Mouse (Mus musculus) left cerebral cortex, adult 18-20 months (tissue): ENCODE data around the gene Taf1b. TPM values are rescaled to one million over a fixed set of nuclear protein-coding genes. Genes with fewer than 3 reads are reported as not detected.
"Not testable (repeated sequence)": the region's sequence is repeated elsewhere in the genome, so short reads cannot be mapped to it uniquely, and the experiment has no call there.

Experiments
- DNase-seq, 2 experiments: peaks; one replicate each; pipeline ENCODE4 v3.0.0; 2021 to 2022; ENCODE audit warnings: low spot score in 2 of 2, mixed read lengths in 1 of 2
- long read RNA-seq, 2 experiments: library from polyadenylated mRNA; stranded (forward); transcript quantifications; one replicate each; pipeline ENCODE4 v2.0.0; 2021
- total RNA-seq, 2 experiments: library from RNA; stranded (reverse); gene quantifications; 2 replicates each; pipeline ENCODE4 v1.2.3; 2021

Gene Taf1b
- total RNA-seq = 10 to 100 TPM; 28.3 to 29.6 TPM
- long read RNA-seq, experiment 1, transcript Taf1b-201 (15 exons, 2,209 nt) = major isoform, 14 of 32 reads
- long read RNA-seq, experiment 1, transcript Taf1b-202 (14 exons, 1,840 nt) = minor isoform, 9 of 32 reads
- long read RNA-seq, experiment 1, partial matches to known transcripts = 7 of 32 reads
- long read RNA-seq, experiment 1, other reads (novel, unspliced or antisense) = 2 of 32 reads
- long read RNA-seq, experiment 2, transcript Taf1b-202 (14 exons, 1,840 nt) = minor isoform, 6 of 23 reads
- long read RNA-seq, experiment 2, transcript Taf1b-201 (15 exons, 2,209 nt) = major isoform, 10 of 23 reads
- long read RNA-seq, experiment 2, partial matches to known transcripts = 4 of 23 reads
- long read RNA-seq, experiment 2, other reads (novel, unspliced or antisense) = 3 of 23 reads

GRCm38 (mm10) chr12:24498150-24498840 lies at the start of gene Taf1b:
Gene Taf1b (plus strand): TSS chr12:24498359.
- DNase-seq = peak; percentile 81 to 89

GRCm38 (mm10) chr12:24460406-24460805 lies 37.8 kb upstream of the Taf1b start:
- DNase-seq = no peak

- DNase-seq = not testable (repeated sequence)
These were observed 36.0 kb upstream of the Taf1b start for GRCm38 (mm10) chr12:24462121-24462520.

- peak in 1 of 2 experiments; percentile 7 for DNase-seq
These were observed 34.7 kb upstream of the Taf1b start for GRCm38 (mm10) chr12:24463490-24463889.

- DNase-seq = no peak
These were observed 29.2 kb upstream of the Taf1b start for GRCm38 (mm10) chr12:24468966-24469365.

GRCm38 (mm10) chr12:24470943-24471342 lies 27.2 kb upstream of the Taf1b start:
- DNase-seq = peak; percentile 40 to 47

GRCm38 (mm10) chr12:24473221-24473620 lies 24.9 kb upstream of the Taf1b start:
- DNase-seq = no peak

- DNase-seq = no peak
These were observed 13.2 kb upstream of the Taf1b start for GRCm38 (mm10) chr12:24484930-24485329.

GRCm38 (mm10) chr12:24486882-24487281 lies 11.3 kb upstream of the Taf1b start:
- no peak for DNase-seq

- DNase-seq = not testable (repeated sequence)
These were observed 5.7 kb upstream of the Taf1b start for GRCm38 (mm10) chr12:24492507-24492906.

- DNase-seq = no peak
These were observed 5.1 kb upstream of the Taf1b start for GRCm38 (mm10) chr12:24493011-24493410.

- DNase-seq = no peak
These were observed 4.7 kb upstream of the Taf1b start for GRCm38 (mm10) chr12:24493412-24493811.

GRCm38 (mm10) chr12:24494791-24495190 lies 3.4 kb upstream of the Taf1b start:
- not testable (repeated sequence) for DNase-seq

GRCm38 (mm10) chr12:24498841-24499485 lies 804 bp downstream of the Taf1b start:
- DNase-seq = not testable (repeated sequence)

GRCm38 (mm10) chr12:24517118-24517517 lies 19.0 kb downstream of the Taf1b start:
- DNase-seq = no peak

- no peak for DNase-seq
These were observed 22.9 kb downstream of the Taf1b start for GRCm38 (mm10) chr12:24521076-24521475.

- not testable (repeated sequence) for DNase-seq
These were observed 26.9 kb downstream of the Taf1b start for GRCm38 (mm10) chr12:24525065-24525464.

GRCm38 (mm10) chr12:24536390-24536789 lies 38.2 kb downstream of the Taf1b start:
- DNase-seq = no peak

GRCm38 (mm10) chr12:24537201-24537600 lies 39.0 kb downstream of the Taf1b start:
- DNase-seq = no peak

GRCm38 (mm10) chr12:24537965-24538364 lies 39.8 kb downstream of the Taf1b start:
- DNase-seq = peak; percentile 50 to 64

- peak in 1 of 2 experiments; percentile 13 for DNase-seq
These were observed 43.4 kb downstream of the Taf1b start for GRCm38 (mm10) chr12:24541426-24542154.
